Mouse (Mus musculus) liver, embryonic 14.5 days (tissue): ENCODE measurements at regions not wholly inside any gene's neighbourhood (a gene's known extent, or its start where the extent isn't known, plus 50 kb on each side); places are given as distances from the start of the nearest gene placed in this dataset.

Source experiments
- ATAC-seq: fragments of 200-750 bp; cut with Nextera tagmentation; 2 replicates; pipeline ENCODE4 v1.8.0; 2017; ENCODE audit warnings: moderate number of reproducible peaks, mild to moderate bottlenecking, moderate library complexity; ENCODE audit not compliant: insufficient read depth
- DNase-seq, 3 experiments: peaks; one replicate each; pipeline ENCODE4 v3.0.0-alpha.2; 2012 to 2013; ENCODE audit warnings: low read depth in 3 of 3, low spot score in 3 of 3
- H3K27ac ChIP-seq: fragments of 300-500 bp; sonication (generic); 2 replicates; pipeline ENCODE4 v1.5.1; 2014; ENCODE audit warnings: moderate library complexity, mild to moderate bottlenecking, control low read depth, inconsistent platforms
- H3K27me3 ChIP-seq: fragments of 300-500 bp; sonication (generic); 2 replicates; pipeline ENCODE4 v1.6.1; 2014; ENCODE audit warnings: mild to moderate bottlenecking, low read length, moderate library complexity; ENCODE audit not compliant: control insufficient read depth, insufficient read depth
- H3K36me3 ChIP-seq: fragments of 300-500 bp; sonication (generic); replicated peaks from 2 replicates; pipeline ENCODE4 v1.6.1; 2014; ENCODE audit warnings: low read depth; ENCODE audit not compliant: control insufficient read depth, insufficient read depth
- H3K4me1 ChIP-seq, 2 experiments: fragments of 200-500 bp in 1 of 2; fragments of 300-500 bp in 1 of 2; sonication (generic) in 1 of 2; replicated peaks; 2 replicates each; pipeline ENCODE4 v1.6.1; 2012 to 2014; ENCODE audit warnings: antibody characterized with exemption in 1 of 2, inconsistent platforms in 1 of 2, low read length in 1 of 2; ENCODE audit not compliant: control insufficient read depth in 2 of 2, insufficient read depth in 2 of 2
- H3K4me2 ChIP-seq: fragments of 300-500 bp; sonication (generic); 2 replicates; pipeline ENCODE4 v1.6.1; 2014; ENCODE audit warnings: low read depth, mild to moderate bottlenecking, control low read depth, moderate library complexity
- H3K4me3 ChIP-seq, 2 experiments: fragments of 200-500 bp in 1 of 2; fragments of 300-500 bp in 1 of 2; sonication (generic) in 1 of 2; 2 replicates each; pipeline ENCODE4 v1.5.1; 2012 to 2014; ENCODE audit warnings: low read depth in 2 of 2, low read length in 2 of 2, mild to moderate bottlenecking in 2 of 2, control low read depth in 1 of 2, inconsistent platforms in 1 of 2, moderate library complexity in 1 of 2; ENCODE audit not compliant: insufficient read depth in 1 of 2
- H3K9ac ChIP-seq: fragments of 300-500 bp; sonication (generic); replicated peaks from 2 replicates; pipeline ENCODE4 v1.6.1; 2014; ENCODE audit warnings: mild to moderate bottlenecking, control low read depth, moderate library complexity
- H3K9me3 ChIP-seq: fragments of 300-500 bp; sonication (generic); 2 replicates; pipeline ENCODE4 v1.6.1; 2016; ENCODE audit warnings: low read length, mixed read lengths; ENCODE audit not compliant: control insufficient read depth
- CTCF ChIP-seq: IDR thresholded peaks from 2 replicates; pipeline ENCODE4 v1.5.1; 2016; ENCODE audit warnings: antibody characterized with exemption, low read depth, control low read depth
- EP300 ChIP-seq: IDR thresholded peaks from 2 replicates; pipeline ENCODE4 v1.6.1; 2016; ENCODE audit warnings: antibody characterized with exemption, low read depth
- WGBS: fragments of 180-500 bp; shearing (Covaris S2); extraction: QIAGEN DNeasy Blood & Tissue Kit; methylation state at CpG from one replicate; pipeline ENCODE4 v1.1.7; 2014; ENCODE audit not compliant: insufficient replicate concordance; 5-methylcytosine and 5-hydroxymethylcytosine counted together

- no peak for TF ChIP-seq CTCF
- no peak for TF ChIP-seq EP300
- Histone ChIP-seq H3K27me3 (no peaks in the 10 kb centered on the region), H3K27ac (no peak overlapping the region), H3K9ac (no peak overlapping the region), H3K4me3 (no peak overlapping the region), H3K4me2 (no peak overlapping the region), H3K9me3 (no peaks in the 10 kb centered on the region), H3K36me3 (no peaks in the 10 kb centered on the region), H3K4me1 (no peaks in the 10 kb centered on the region)
- WGBS: 16% methylated on average over 2 of the region's 2 CpGs
- DNase-seq (no peak), ATAC-seq (no peak)
Observed at GRCm38 (mm10) chr13:35079685-35080084, 52.8 kb upstream of the Eci2 start.

DNA sequence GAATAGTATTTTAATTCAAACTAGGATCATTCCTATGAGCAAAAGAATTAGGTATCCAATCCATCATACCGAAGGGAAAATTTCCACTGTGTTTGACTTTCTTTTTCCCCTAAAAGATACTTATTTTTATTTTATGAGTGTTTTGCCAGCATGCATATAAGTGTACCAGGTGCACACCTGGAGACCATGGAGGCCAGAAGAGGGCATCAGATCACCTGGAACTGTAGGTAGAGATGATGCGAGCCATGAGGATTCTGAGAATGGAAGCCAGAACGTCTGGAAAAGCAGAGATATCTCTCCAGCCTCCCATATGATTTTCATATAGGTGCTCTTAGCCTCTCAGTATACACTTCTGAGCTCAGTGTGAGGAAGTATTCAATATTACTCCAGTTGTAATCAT, 58.5 kb upstream of the Eci2 start:
- WGBS: 52% methylated on average over 3 of the region's 3 CpGs
- Histone ChIP-seq H3K4me3 (no peak overlapping the region), H3K9ac (no peak overlapping the region), H3K36me3 (no peaks in the 10 kb centered on the region), H3K27ac (no peak overlapping the region), H3K4me2 (no peak overlapping the region), H3K4me1 (no peaks in the 10 kb centered on the region), H3K27me3 (no peaks in the 10 kb centered on the region), H3K9me3 (no peaks in the 10 kb centered on the region)
- no peak for DNase-seq
- no peak for TF ChIP-seq EP300
- TF ChIP-seq CTCF: no peak
- no peak for ATAC-seq

GRCm38 (mm10) chr13:35087246-35088040, 60.5 kb upstream of the Eci2 start:
- no peaks in the 10 kb centered on the region for H3K36me3 ChIP-seq
- H3K4me1 ChIP-seq: no peaks in the 10 kb centered on the region
- DNase-seq: no peak

DNA sequence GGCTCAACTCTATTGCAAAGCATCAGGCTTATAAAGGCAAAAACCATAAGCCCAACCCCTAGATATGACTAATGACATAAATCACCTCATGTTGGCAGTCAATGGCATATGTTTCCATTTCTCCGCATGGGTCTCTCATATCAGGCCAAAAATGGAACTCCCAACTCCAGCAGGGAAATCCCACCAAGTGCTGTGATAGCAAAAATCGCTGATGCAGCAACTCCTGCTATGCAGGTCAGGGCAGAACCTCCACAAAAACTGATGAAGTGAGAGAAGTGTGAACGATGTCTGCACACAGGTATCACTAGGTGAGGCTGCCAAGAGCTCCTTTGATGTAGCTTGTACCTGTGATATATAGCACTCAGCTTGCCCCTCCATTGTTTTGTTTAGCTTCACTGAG, 64.3 kb upstream of the Eci2 start:
- Histone ChIP-seq H3K4me2 (no peak overlapping the region), H3K4me3 (no peak overlapping the region), H3K36me3 (no peaks in the 10 kb centered on the region), H3K9me3 (no peaks in the 10 kb centered on the region), H3K4me1 (no peaks in the 10 kb centered on the region), H3K9ac (no peak overlapping the region), H3K27me3 (no peaks in the 10 kb centered on the region), H3K27ac (no peak overlapping the region)
- TF ChIP-seq CTCF: no peak
- TF ChIP-seq EP300: no peak
- no peak for DNase-seq
- ATAC-seq: no peak
- 55% methylated on average over 3 of the region's 3 CpGs for WGBS

More at GRCm38 (mm10) chr13:35087246-35088040, 60.5 kb upstream of the Eci2 start:
- ATAC-seq: no peak
- no peak overlapping the region for H3K9ac ChIP-seq
- no peak overlapping the region for H3K4me3 ChIP-seq
- no peaks in the 10 kb centered on the region for H3K9me3 ChIP-seq
- WGBS: 55% methylated on average over 6 of the region's 6 CpGs
- H3K27ac ChIP-seq: no peak overlapping the region
- no peak for TF ChIP-seq EP300
- no peak for TF ChIP-seq CTCF
- H3K4me2 ChIP-seq: no peak overlapping the region
- H3K27me3 ChIP-seq: no peaks in the 10 kb centered on the region

DNA sequence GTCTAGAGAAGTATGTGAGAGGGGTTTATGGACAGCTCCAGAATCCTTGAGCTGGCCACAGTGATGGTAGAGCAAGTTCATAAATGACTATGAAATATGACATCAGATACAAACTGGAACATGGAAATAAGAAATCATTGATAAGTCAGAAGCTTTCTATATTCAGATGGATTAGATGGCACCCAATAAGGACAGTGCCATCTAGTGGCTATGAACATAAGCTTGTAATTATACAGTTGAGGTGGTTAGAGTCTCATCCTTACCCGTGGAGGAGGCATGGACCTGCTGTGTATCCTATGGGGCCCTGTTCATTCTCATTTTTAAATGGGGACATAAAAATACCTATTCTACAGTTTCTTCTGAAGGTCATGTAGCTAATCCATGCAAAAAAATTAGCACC, 92.9 kb upstream of the Eci2 start:
- ATAC-seq (no peak), DNase-seq (no peak)
- Histone ChIP-seq H3K9ac (no peak overlapping the region), H3K4me3 (no peak overlapping the region), H3K27me3 (no peaks in the 10 kb centered on the region), H3K4me2 (no peak overlapping the region), H3K9me3 (no peaks in the 10 kb centered on the region), H3K27ac (no peak overlapping the region), H3K4me1 (no peaks in the 10 kb centered on the region), H3K36me3 (no peaks in the 10 kb centered on the region)
- no peak for TF ChIP-seq EP300
- peak; percentile 44; the same call in 1 of the 2 replicates for TF ChIP-seq CTCF
- WGBS: 17% methylated on average over 1 of the region's 1 CpGs
